Mouse (Mus musculus): Measurements from ENCODE around the gene Nav1.
"Not testable (repeated sequence)": the region's sequence is repeated elsewhere in the genome, so short reads cannot be mapped to it uniquely, and the experiment has no call there.

Gene Nav1

GRCm38 (mm10) chr1:135488879-135489278 lies 118.2 kb downstream of the Nav1 start:
- DNase-seq (ENCODE audit: low spot score in 2 of 2): no peak

- DNase-seq (ENCODE audit: low spot score in 2 of 2): no peak
Observed at GRCm38 (mm10) chr1:135485179-135485578, 121.9 kb downstream of the Nav1 start.

GRCm38 (mm10) chr1:135484503-135485051 lies 122.5 kb downstream of the Nav1 start:
- not testable (repeated sequence) for DNase-seq (ENCODE audit: low spot score in 2 of 2)

- DNase-seq (ENCODE audit: low spot score in 2 of 2): no peak
Observed at GRCm38 (mm10) chr1:135483971-135484370, 123.1 kb downstream of the Nav1 start.

GRCm38 (mm10) chr1:135482666-135483065 lies 124.4 kb downstream of the Nav1 start:
- DNase-seq (ENCODE audit: low spot score in 2 of 2): no peak

GRCm38 (mm10) chr1:135481656-135482055 lies 125.4 kb downstream of the Nav1 start:
- no peak for DNase-seq (ENCODE audit: low spot score in 2 of 2)

GRCm38 (mm10) chr1:135480815-135481214 lies 126.3 kb downstream of the Nav1 start:
- DNase-seq (ENCODE audit: low spot score in 2 of 2): no peak

- no peak for DNase-seq (ENCODE audit: low spot score in 2 of 2)
Observed at GRCm38 (mm10) chr1:135475571-135475895, 131.6 kb downstream of the Nav1 start.

- DNase-seq (ENCODE audit: low spot score in 2 of 2): no peak
Observed at GRCm38 (mm10) chr1:135474861-135475570, 132.1 kb downstream of the Nav1 start.

- DNase-seq (ENCODE audit: low spot score in 2 of 2): no peak
Observed at GRCm38 (mm10) chr1:135472536-135472935, 134.6 kb downstream of the Nav1 start.

- no peak for DNase-seq (ENCODE audit: low spot score in 2 of 2)
Observed at GRCm38 (mm10) chr1:135471742-135472141, 135.4 kb downstream of the Nav1 start.

GRCm38 (mm10) chr1:135470546-135470945 lies 136.5 kb downstream of the Nav1 start:
- DNase-seq (ENCODE audit: low spot score in 2 of 2): no peak

- DNase-seq (ENCODE audit: low spot score in 2 of 2): no peak
Observed at GRCm38 (mm10) chr1:135467462-135467861, 139.6 kb downstream of the Nav1 start.

- no peak for DNase-seq (ENCODE audit: low spot score in 2 of 2)
Observed at GRCm38 (mm10) chr1:135466935-135467334, 140.2 kb downstream of the Nav1 start.

- no peak for DNase-seq (ENCODE audit: low spot score in 2 of 2)
Observed at GRCm38 (mm10) chr1:135465734-135466133, 141.4 kb downstream of the Nav1 start.

GRCm38 (mm10) chr1:135462736-135463135 lies 144.4 kb downstream of the Nav1 start:
- DNase-seq (ENCODE audit: low spot score in 2 of 2): no peak

- no peak for DNase-seq (ENCODE audit: low spot score in 2 of 2)
Observed at GRCm38 (mm10) chr1:135462304-135462703, 144.8 kb downstream of the Nav1 start.

- peak; percentile 54 to 88 for DNase-seq (ENCODE audit: low spot score in 2 of 2)
Observed at GRCm38 (mm10) chr1:135461097-135461730, 145.9 kb downstream of the Nav1 start.

GRCm38 (mm10) chr1:135460521-135460920 lies 146.6 kb downstream of the Nav1 start:
- no peak for DNase-seq (ENCODE audit: low spot score in 2 of 2)

GRCm38 (mm10) chr1:135457860-135458259 lies 149.2 kb downstream of the Nav1 start:
- no peak for DNase-seq (ENCODE audit: low spot score in 2 of 2)

GRCm38 (mm10) chr1:135452259-135452658 lies 154.8 kb downstream of the Nav1 start:
- DNase-seq (ENCODE audit: low spot score in 2 of 2): no peak

GRCm38 (mm10) chr1:135451419-135451818 lies 155.7 kb downstream of the Nav1 start:
- DNase-seq (ENCODE audit: low spot score in 2 of 2): no peak

- no peak for DNase-seq (ENCODE audit: low spot score in 2 of 2)
Observed at GRCm38 (mm10) chr1:135449876-135450275, 157.2 kb downstream of the Nav1 start.

Data from urinary bladder, postnatal 4 days (tissue).